Mouse (Mus musculus): Measurements from ENCODE around the gene Dpf2. TPM values are rescaled to one million over a fixed set of nuclear protein-coding genes. Genes with fewer than 3 reads are reported as not detected.

Dpf2 gene
- 146 to 167 TPM (median 148 TPM) in 4 replicates for total RNA-seq (2023)

GRCm38 (mm10) chr19:5913007-5913719 is at the start of gene Dpf2:
Gene Dpf2 (minus strand): TSS chr19:5913010.

DNA sequence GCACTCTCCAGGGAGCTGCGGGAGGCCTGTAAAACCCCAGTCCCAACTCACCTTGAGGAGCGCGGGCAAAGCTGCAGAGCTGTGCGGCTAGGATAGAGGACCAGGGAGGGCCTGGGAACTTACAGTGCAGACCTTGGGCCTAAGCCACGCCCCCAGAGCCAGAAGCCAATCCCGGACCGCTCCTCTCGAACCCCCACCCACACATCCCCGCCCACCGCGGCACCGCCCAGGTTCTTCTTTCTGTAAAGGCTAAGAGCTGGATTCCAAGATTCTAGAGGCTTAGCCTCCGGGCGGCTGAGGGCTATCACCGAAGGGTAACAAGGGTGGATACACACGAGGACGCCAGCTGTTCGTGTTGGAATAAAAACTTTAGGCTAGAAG is 11.9 kb upstream of the Dpf2 start, which contains the start of gene Cdc42ep2:
Cdc42ep2 (minus strand) TSS at position 104 of the 381 bp plus-strand sequence.

GRCm38 (mm10) chr19:5894002-5894678 is 18.7 kb downstream of the Dpf2 start, which contains the start of gene Tigd3:
Gene Tigd3 (minus strand): TSS chr19:5894149.

DNA sequence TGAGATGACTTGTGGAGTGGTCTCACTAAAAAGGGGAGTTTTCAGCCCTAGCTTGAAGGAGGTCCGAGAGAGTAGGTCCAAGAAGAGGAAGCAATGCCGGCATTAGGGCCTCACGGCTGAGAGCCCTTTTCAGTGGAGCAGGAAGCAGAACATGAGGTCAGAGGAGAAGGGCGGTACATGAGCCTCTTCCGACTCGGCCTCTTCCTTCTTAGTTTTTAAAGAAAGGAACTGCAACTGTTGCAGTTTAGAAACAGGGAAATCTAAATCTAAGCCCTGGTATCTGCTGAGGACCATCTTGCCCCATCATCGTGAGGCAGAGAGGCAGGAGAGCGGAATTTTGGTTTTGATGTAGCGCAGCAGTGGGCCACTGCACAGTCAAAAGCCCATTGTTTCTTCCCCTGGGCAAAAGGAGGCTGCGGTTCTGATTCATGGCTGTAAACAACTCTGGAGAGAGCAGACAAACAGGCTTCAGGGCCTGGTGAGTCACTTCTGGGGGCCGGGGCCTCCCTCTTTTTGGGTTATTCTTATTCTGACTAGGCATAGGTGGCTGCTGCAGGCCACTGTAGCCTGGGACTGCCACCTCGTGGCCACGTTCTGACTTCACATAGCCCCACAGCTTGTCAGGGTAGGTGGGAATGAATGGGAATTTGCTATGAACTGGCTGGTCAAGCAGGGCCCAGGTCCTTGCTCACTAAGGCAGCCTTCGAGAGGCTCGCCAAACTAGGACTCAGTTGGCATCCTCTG is 35.0 kb downstream of the Dpf2 start, which contains the start of gene Slc25a45:
Slc25a45 (plus strand) TSS at position 191 of the 744 bp plus-strand sequence.

GRCm38 (mm10) chr19:5874969-5875480 is 37.8 kb downstream of the Dpf2 start, which contains the start of gene Frmd8:
Gene Frmd8 (minus strand): TSS chr19:5875274.

Other genes with a start within 250 kb of the Dpf2 start
- 565 to 597 TPM (median 588 TPM) in 4 replicates for gene Sipa1, start 249.3 kb downstream of the Dpf2 start, total RNA-seq (2023)
- gene Map3k11, start 224.3 kb downstream of the Dpf2 start, total RNA-seq (2023) = 55.2 to 63.2 TPM (median 57.8 TPM) in 4 replicates
- gene Pcnx3, start 224.1 kb downstream of the Dpf2 start, total RNA-seq (2023) = 193 to 226 TPM (median 206 TPM) in 4 replicates
- gene Kcnk7, start 208.6 kb downstream of the Dpf2 start, total RNA-seq (2023) = not detected in 4 replicates
- 50.4 to 54.6 TPM (median 51.6 TPM) in 4 replicates for gene Ehbp1l1, start 186.7 kb downstream of the Dpf2 start, total RNA-seq (2023)
- 18.2 to 22.6 TPM (median 21.3 TPM) in 4 replicates for gene Fam89b, start 183.4 kb downstream of the Dpf2 start, total RNA-seq (2023)
- not detected in 4 replicates for gene Ltbp3, start 172.1 kb downstream of the Dpf2 start, total RNA-seq (2023)
- 78.0 to 85.4 TPM (median 79.7 TPM) in 4 replicates for gene Scyl1, start 141.6 kb downstream of the Dpf2 start, total RNA-seq (2023)
- gene Frmd8, start 37.7 kb downstream of the Dpf2 start, total RNA-seq (2023) = 33.0 to 43.6 TPM (median 39.5 TPM) in 4 replicates
- 17.1 to 24.8 TPM (median 22.9 TPM) in 4 replicates for gene Slc25a45, start 35.2 kb downstream of the Dpf2 start, total RNA-seq (2023)
- gene Tigd3, start 18.9 kb downstream of the Dpf2 start, total RNA-seq (2023) = 1.8 to 2.4 TPM (median 2.4 TPM) in 4 replicates
- gene Cdc42ep2, start 11.8 kb upstream of the Dpf2 start, total RNA-seq (2023) = 0.15 to 0.43 TPM (median 0.15 TPM) in 3 of 4 replicates, not detected in the other
- 70.0 to 82.8 TPM (median 72.2 TPM) in 4 replicates for gene Pola2, start 51.2 kb upstream of the Dpf2 start, total RNA-seq (2023)
- not detected in 4 replicates for gene Slc22a20, start 73.1 kb upstream of the Dpf2 start, total RNA-seq (2023)
- gene Capn1, start 102.9 kb upstream of the Dpf2 start, total RNA-seq (2023) = 72.1 to 103 TPM (median 80.6 TPM) in 4 replicates
- 154 to 181 TPM (median 166 TPM) in 4 replicates for gene Syvn1, start 133.6 kb upstream of the Dpf2 start, total RNA-seq (2023)
- 15.2 to 17.2 TPM (median 15.8 TPM) in 4 replicates for gene Mrpl49, start 144.8 kb upstream of the Dpf2 start, total RNA-seq (2023)
- gene Fau, start 144.8 kb upstream of the Dpf2 start, total RNA-seq (2023) = 3,352 to 3,577 TPM (median 3,439 TPM) in 4 replicates
- 10.8 to 13.2 TPM (median 12.5 TPM) in 4 replicates for gene Znhit2, start 148.2 kb upstream of the Dpf2 start, total RNA-seq (2023)
- 9.1 to 13.6 TPM (median 10.5 TPM) in 4 replicates for gene Tm7sf2, start 155.4 kb upstream of the Dpf2 start, total RNA-seq (2023)
- gene Vps51, start 164.2 kb upstream of the Dpf2 start, total RNA-seq (2023) = 94.8 to 109 TPM (median 102 TPM) in 4 replicates
- gene Tmem262, start 167.0 kb upstream of the Dpf2 start, total RNA-seq (2023) = not detected in 4 replicates
- not detected in 4 replicates for gene Gm28374, start 169.2 kb upstream of the Dpf2 start, total RNA-seq (2023)
- gene Zfpl1, start 171.9 kb upstream of the Dpf2 start, total RNA-seq (2023) = 50.9 to 56.9 TPM (median 54.3 TPM) in 4 replicates
- 1.4 to 2.8 TPM (median 1.8 TPM) in 4 replicates for gene Cdca5, start 172.0 kb upstream of the Dpf2 start, total RNA-seq (2023)
- 0.81 TPM in 1 of 4 replicates, not detected in the others for gene AC131692.1, start 181.4 kb upstream of the Dpf2 start, total RNA-seq (2023)
- not detected in 4 replicates for gene Naaladl1, start 192.8 kb upstream of the Dpf2 start, total RNA-seq (2023)
- gene Sac3d1, start 205.6 kb upstream of the Dpf2 start, total RNA-seq (2023) = 6.4 to 8.9 TPM (median 8.8 TPM) in 4 replicates
- 31.0 to 37.8 TPM (median 33.7 TPM) in 4 replicates for gene Snx15, start 215.3 kb upstream of the Dpf2 start, total RNA-seq (2023)
- gene Batf2, start 228.0 kb upstream of the Dpf2 start, total RNA-seq (2023) = not detected in 4 replicates
- 27.2 to 31.2 TPM (median 29.9 TPM) in 4 replicates for gene Arl2, start 228.5 kb upstream of the Dpf2 start, total RNA-seq (2023)